10 mouse cellular contexts compared by ENCODE assay signal in the genomic region with DNA sequence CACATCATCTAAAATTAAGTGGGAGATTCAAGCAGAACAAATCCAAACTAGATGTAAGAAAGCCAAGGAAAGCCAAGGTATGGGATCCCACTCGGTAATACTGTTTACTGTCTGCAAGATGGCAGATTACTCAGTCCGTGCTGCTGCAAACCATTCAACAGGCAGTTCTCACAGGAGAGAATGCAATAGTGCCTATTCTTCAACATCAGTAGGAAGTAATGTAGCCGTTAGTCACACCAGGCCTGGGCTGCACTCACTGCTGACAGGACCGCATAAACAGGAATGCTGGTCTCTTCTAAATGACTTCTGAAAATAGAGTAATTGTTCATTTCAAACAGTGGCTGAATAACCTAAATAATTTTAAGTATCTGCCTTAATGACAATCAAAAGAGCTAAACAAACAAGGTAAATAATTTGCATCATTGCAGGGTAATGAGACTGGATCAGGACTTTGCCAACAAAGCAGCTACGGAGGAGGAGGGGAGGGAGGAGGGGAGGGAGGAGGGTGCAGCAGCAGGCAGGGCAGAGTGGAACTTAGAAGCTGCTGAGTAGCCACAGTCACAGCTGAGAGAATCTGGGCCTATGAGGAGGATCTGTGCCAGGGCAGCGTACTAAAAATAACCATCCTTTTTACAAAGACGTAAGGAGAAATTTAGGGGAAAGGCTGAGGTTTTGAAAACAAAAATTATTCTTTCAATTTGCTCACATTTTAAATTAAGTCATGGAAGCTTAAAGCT. TPM values are rescaled to one million over a fixed set of nuclear protein-coding genes. Genes with fewer than 3 reads are reported as not detected.
DNase-seq lines count a peak whose midpoint lies in the region; ATAC-seq and TF ChIP-seq lines count a peak whose summit lies in the region.
"Had no signal": no experiment of that assay in that cellular context is flagged by ENCODE, and none has a peak within 500 bp of the region (broad histone marks: within the 10 kb centered on the region; RNA-seq: fewer than 3 reads in every experiment).

No protein-coding gene starts in this region.

- 19% methylated on average over 7 of the region's 7 CpGs for WGBS in cerebellum, adult 2 months
- WGBS in thymus, adult 2 months = 65% methylated on average over 7 of the region's 7 CpGs
- WGBS in midbrain, embryonic 15.5 days = 40% methylated on average over 7 of the region's 7 CpGs

- TF ChIP-seq POLR2A in cerebellum, adult 2 months (IDR thresholded peaks at IDR 0.05; ENCODE audit: borderline replicate concordance, insufficient read depth, low read length) = no peak
- TF ChIP-seq POLR2A in thymus, adult 2 months (IDR thresholded peaks at IDR 0.05; ENCODE audit: control insufficient read depth, extremely low read depth, insufficient read depth, low read length, poor library complexity) = no peak

- H3K9me3 ChIP-seq in midbrain, embryonic 15.5 days = no peaks in the 10 kb centered on the region
- H3K9me3 ChIP-seq: embryonic facial prominence, embryonic 12.5 days; liver, embryonic 13.5 days had no signal

- no peak overlapping the region for H3K4me3 ChIP-seq in cerebellum, adult 2 months (replicated peaks; ENCODE audit: insufficient read depth, low read depth, low read length)
- no peak overlapping the region for H3K4me3 ChIP-seq in thymus, adult 2 months (ENCODE audit: control insufficient read depth, insufficient read depth, low read length)
- no peak overlapping the region for H3K4me3 ChIP-seq in midbrain, embryonic 15.5 days
- H3K4me3 ChIP-seq: embryonic facial prominence, embryonic 12.5 days; liver, embryonic 13.5 days had no signal

- H3K9ac ChIP-seq in midbrain, embryonic 15.5 days = no peak overlapping the region
- H3K9ac ChIP-seq: embryonic facial prominence, embryonic 12.5 days; liver, embryonic 13.5 days had no signal

- DNase-seq in cerebellum, adult 2 months = peak in 1 of 2 experiments; percentile 57
- no peak for DNase-seq in cerebellum, adult 11-12 months
- DNase-seq in thymus, adult 2 months = no peak
- no peak for DNase-seq in thymus, postnatal 0 days (ENCODE audit: low spot score)
- peak; percentile 39 for DNase-seq in kidney, adult 18-20 months
- DNase-seq in ovary, postnatal 14 days (ENCODE audit: low spot score) = no peak
- DNase-seq in yolk sac, embryonic 10.5 days (ENCODE audit: low spot score) = no peak
- DNase-seq: liver, embryonic 13.5 days had no signal

- H3K27ac ChIP-seq in cerebellum, adult 2 months (ENCODE audit: insufficient read depth, low read length) = peak overlapping the region; percentile 64; the same call in 1 of the 2 replicates
- peak overlapping the region; percentile 14; the same call in 1 of the 2 replicates for H3K27ac ChIP-seq in thymus, adult 2 months (ENCODE audit: control insufficient read depth, insufficient read depth, low read length)
- no peak overlapping the region; the same call in 1 of the 2 replicates for H3K27ac ChIP-seq in midbrain, embryonic 15.5 days
- H3K27ac ChIP-seq: liver, embryonic 13.5 days had no signal

- no peaks in the 10 kb centered on the region for H3K36me3 ChIP-seq in thymus, adult 2 months (ENCODE audit: control insufficient read depth, insufficient read depth, low read length)
- H3K36me3 ChIP-seq in midbrain, embryonic 15.5 days (replicated peaks) = no peaks in the 10 kb centered on the region
- H3K36me3 ChIP-seq: liver, embryonic 13.5 days had no signal

- 0 out of 2 replicates have a peak, but pooled peaks have one; percentile 50 for ATAC-seq in midbrain, embryonic 15.5 days (replicated peaks)

- H3K4me1 ChIP-seq in cerebellum, adult 2 months (ENCODE audit: control insufficient read depth, insufficient read depth, low read length) = peaks cover 8% of the 10 kb centered on the region
- H3K4me1 ChIP-seq in thymus, adult 2 months (replicated peaks; ENCODE audit: control insufficient read depth, insufficient read depth, low read length) = peaks cover 8% of the 10 kb centered on the region
- H3K4me1 ChIP-seq in midbrain, embryonic 15.5 days = peaks cover 4% of the 10 kb centered on the region; the same call in 1 of the 2 replicates

- H3K4me2 ChIP-seq in midbrain, embryonic 15.5 days = no peak overlapping the region
- H3K4me2 ChIP-seq: embryonic facial prominence, embryonic 12.5 days; liver, embryonic 13.5 days had no signal

- no peak for TF ChIP-seq CTCF in cerebellum, adult 2 months (IDR thresholded peaks at IDR 0.05; ENCODE audit: borderline replicate concordance, insufficient read depth, low read depth, low read length)
- TF ChIP-seq CTCF in thymus, adult 2 months (IDR thresholded peaks at IDR 0.05; ENCODE audit: borderline replicate concordance, control insufficient read depth, extremely low read depth, insufficient read depth, low read length, poor library complexity) = no peak

- no peaks in the 10 kb centered on the region for H3K27me3 ChIP-seq in cerebellum, adult 2 months (ENCODE audit: control insufficient read depth, insufficient read depth, low read length)
- no peaks in the 10 kb centered on the region for H3K27me3 ChIP-seq in thymus, adult 2 months (ENCODE audit: control insufficient read depth, insufficient read depth, low read length)
- no peaks in the 10 kb centered on the region for H3K27me3 ChIP-seq in midbrain, embryonic 15.5 days (replicated peaks)
- H3K27me3 ChIP-seq: embryonic facial prominence, embryonic 12.5 days; liver, embryonic 13.5 days had no signal

RNA-seq across cellular contexts. Expression of gene Tspan3, which starts 13.4 kb away (rescaled TPM):
- polyA plus RNA-seq in cerebellum, adult 2 months (2012; rRNA removed) = 515 and 542 TPM in 2 replicates
- polyA plus RNA-seq in thymus, adult 2 months (2012; rRNA removed) = 120 and 146 TPM in 2 replicates
- polyA plus RNA-seq in thymus, postnatal 0 days (2015; fragmentation: Nextera tagmentation; extraction: Ambion mirVana) = 207 and 219 TPM in 2 replicates
- 591 and 622 TPM in 2 replicates for polyA plus RNA-seq in midbrain, embryonic 15.5 days (2015; fragmentation: Nextera tagmentation; extraction: Ambion mirVana)
